Mouse (Mus musculus): ENCODE results near the gene Bub1b. TPM values are rescaled to one million over a fixed set of nuclear protein-coding genes. Genes with fewer than 3 reads are reported as not detected.
"Not testable (repeated sequence)": the region's sequence is repeated elsewhere in the genome, so short reads cannot be mapped to it uniquely, and the experiment has no call there.

Bub1b gene
- 125 and 133 TPM in 2 replicates for polyA plus RNA-seq (2014; fragmentation: Nextera tagmentation; extraction: Ambion mirVana)

DNA sequence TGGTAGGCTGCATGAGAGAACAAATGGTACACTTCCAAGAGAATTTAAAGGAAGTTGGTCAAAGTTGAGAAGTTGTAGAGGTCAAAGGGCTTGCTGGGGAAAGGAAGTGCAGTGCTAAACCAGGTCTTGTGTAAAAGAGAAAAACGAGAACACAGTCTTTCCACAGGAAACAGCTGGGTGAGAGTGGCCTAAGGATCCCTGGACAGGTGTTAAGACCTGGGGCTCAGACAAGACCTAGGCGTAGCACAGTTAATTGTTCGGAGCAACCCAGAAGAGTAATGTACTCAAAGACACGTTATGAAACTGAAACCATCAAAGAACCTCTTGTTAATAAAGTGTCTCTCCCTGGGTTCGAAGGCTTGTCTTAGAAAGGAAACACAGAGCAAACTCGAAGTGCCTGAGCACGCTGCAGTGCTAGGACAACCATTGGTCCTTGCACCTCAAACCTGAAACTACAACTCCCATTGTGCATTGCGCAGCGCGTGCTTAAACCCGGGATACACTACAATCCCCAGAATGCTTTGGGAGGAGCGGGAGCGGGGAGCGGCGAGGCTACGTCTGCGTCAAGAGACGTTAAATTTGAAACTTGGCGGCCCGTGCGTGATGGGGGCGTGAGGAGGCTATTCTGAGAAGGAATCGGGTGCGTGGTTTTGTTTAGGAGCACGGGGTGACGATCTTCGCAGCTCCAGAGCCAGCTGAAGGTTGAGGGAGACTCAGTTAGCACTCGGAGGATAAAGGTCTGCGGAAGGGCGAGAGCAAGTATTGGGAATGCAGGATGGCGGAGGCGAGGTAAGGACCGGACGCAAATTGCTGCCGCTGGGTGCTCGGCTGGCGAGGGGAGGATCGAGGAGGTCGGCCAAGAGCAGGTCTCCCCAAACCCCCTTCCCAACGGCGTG, at the start of gene Bub1b:
Bub1b (plus strand) TSS at position 539 of the 896 bp plus-strand sequence.
- Histone ChIP-seq H3K4me3 (ENCODE audit: low read depth, low read length) (peak within 1 kb of the TSS; percentile 78), H3K27ac (ENCODE audit: low read depth) (no peak within 1 kb of the TSS), H3K9me3 (ENCODE audit: low read depth, low read length) (no peaks in the 10 kb centered on the region), H3K4me2 (peak within 1 kb of the TSS; percentile 64), H3K27me3 (ENCODE audit: insufficient read depth, low read length) (no peaks in the 10 kb centered on the region), H3K9ac (peak within 1 kb of the TSS; percentile 53), H3K36me3 (ENCODE audit: insufficient read depth) (peaks cover 29% of the 10 kb centered on the region), H3K4me1 (ENCODE audit: insufficient read depth) (peaks cover 8% of the 10 kb centered on the region; the same call in 1 of the 2 replicates)
- 6% methylated on average over 41 of the region's 41 CpGs for WGBS
- ATAC-seq (ENCODE audit: insufficient read depth): peak; percentile 99
- no peak for TF ChIP-seq CTCF (IDR thresholded peaks at IDR 0.05; ENCODE audit: low read depth)
- DNase-seq: peak; percentile 98

DNA sequence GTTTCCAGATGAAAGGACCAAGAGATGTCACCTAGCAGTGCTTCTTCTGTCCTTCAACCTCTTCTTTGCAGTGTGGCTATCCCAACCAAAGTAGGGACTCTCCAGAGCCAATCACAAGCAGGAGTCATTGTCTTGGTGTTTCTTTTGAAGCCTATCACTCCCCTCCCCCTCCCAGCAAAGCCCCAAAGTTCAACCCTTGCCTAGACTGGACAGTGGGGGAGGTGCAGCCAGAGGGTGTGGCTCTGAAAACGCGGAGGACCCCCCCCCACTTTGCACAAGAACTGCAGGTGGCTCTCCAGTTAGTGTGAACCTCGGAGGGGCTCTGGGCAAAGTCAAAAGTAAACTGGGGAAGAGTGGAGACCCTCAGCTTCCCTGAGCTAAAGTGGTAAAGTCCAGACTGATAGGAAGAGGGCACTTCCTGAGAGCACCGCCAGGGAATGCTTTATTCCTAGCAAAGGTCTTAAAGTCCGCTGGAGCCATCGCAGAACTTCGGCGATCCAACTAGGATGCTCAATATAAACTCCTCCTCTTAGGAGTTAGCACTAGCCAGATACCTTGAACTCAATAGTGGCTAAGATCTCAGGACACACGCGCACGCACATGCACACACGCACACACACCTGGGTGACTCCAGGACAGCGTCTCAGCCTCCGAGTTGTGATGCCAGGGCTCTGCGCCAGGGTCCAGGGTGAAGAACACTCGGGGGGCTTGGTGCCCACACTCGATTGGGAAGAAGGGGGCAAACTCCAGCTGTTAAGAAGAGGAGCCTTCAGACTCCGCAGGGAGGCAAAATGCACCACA, 49.4 kb upstream of the Bub1b start:
- Histone ChIP-seq H3K27ac (ENCODE audit: low read depth) (0 out of 2 replicates have a peak overlapping the region, but pooled peaks have one; percentile 24), H3K27me3 (ENCODE audit: insufficient read depth, low read length) (no peaks in the 10 kb centered on the region), H3K4me1 (ENCODE audit: insufficient read depth) (peaks cover 48% of the 10 kb centered on the region), H3K36me3 (ENCODE audit: insufficient read depth) (no peaks in the 10 kb centered on the region), H3K4me2 (peak overlapping the region; percentile 94), H3K9me3 (ENCODE audit: low read depth, low read length) (no peaks in the 10 kb centered on the region), H3K9ac (peak overlapping the region; percentile 75), H3K4me3 (ENCODE audit: low read depth, low read length) (peak overlapping the region; percentile 83)
- DNase-seq: peak; percentile 63
- ATAC-seq (ENCODE audit: insufficient read depth): no peak
- TF ChIP-seq CTCF (IDR thresholded peaks at IDR 0.05; ENCODE audit: low read depth): peak; percentile 27
- under 1% methylated on average over 18 of the region's 18 CpGs for WGBS

DNA sequence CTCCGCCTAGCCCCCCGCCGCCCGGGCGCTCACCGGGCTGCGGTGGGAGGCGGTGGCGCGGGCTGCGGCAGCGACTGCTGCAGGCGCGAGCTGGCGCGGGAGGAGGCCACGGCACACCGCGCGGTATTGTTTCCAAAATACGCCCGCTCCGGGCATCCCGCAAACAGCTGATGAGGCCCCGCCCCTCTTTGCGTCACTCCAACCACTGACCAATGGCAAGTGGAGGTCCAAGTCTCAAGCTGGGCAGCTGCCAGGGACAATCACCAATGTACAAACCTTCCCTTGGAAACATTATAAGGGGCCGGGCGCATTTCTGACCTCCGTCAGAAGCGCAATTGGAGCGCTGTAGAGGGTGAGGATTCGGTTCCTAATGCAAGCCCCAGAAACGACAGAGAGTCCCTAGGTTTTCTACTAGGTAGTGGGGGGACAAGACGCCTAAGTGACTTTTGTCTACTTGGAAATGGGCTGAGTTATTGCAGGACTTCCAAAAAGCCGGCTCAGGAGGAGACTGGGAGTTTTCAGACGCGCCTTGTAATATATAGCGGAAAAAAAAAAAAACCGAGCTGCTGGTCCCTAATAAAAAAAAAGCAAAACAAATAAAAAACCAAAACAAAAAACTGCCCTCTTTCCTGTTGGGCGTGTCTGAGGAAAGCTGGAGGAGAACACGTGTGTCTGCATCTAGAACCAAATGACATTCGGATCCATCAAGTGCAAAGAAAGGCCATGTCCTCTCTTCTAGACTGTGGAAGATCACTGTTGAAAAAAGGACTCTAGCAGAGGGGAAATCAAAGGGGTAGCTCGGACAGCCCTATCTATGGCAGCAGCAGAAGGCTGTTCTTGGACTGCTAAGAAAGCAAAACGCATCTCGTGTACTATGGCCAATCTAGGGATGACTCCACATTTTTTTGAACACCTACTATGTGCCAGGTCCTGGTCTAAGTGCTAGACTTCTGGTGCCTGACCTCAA, 48.2 kb upstream of the Bub1b start, which contains the start of gene Bmf:
Bmf (minus strand) TSS at position 181 of the 967 bp plus-strand sequence.
- Histone ChIP-seq H3K36me3 (ENCODE audit: insufficient read depth) (no peaks in the 10 kb centered on the region), H3K27ac (ENCODE audit: low read depth) (peak within 1 kb of the TSS; percentile 76), H3K9me3 (ENCODE audit: low read depth, low read length) (no peaks in the 10 kb centered on the region), H3K4me1 (ENCODE audit: insufficient read depth) (peaks cover 39% of the 10 kb centered on the region), H3K4me3 (ENCODE audit: low read depth, low read length) (peak within 1 kb of the TSS; percentile 83), H3K4me2 (peak within 1 kb of the TSS; percentile 94), H3K9ac (peak within 1 kb of the TSS; percentile 75), H3K27me3 (ENCODE audit: insufficient read depth, low read length) (no peaks in the 10 kb centered on the region)
- DNase-seq: peak; percentile 100
- peak; percentile 82 for ATAC-seq (ENCODE audit: insufficient read depth)
- 1% methylated on average over 45 of the region's 45 CpGs for WGBS
- TF ChIP-seq CTCF (IDR thresholded peaks at IDR 0.05; ENCODE audit: low read depth): no peak

DNA sequence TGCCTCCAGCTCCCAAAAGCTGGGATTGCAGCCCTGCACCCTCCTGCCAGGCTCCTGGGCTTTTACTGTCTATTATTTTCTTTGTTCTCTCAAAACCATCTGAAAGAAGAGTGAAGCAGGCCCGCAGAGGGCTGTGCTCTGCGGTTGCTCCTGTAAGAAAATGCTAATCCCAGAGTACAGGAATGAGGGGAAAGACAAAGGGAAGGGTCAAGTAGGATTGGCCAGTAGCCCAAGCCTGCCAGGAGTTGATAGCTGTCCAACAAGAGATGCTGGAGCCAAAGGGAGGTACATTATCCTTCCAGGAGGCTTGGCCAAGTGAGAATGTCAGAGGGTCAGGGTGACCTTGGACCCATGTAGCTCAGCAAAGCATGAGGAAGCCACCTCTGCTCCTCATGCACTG, 46.4 kb upstream of the Bub1b start:
- Histone ChIP-seq H3K27ac (ENCODE audit: low read depth) (no peak overlapping the region), H3K27me3 (ENCODE audit: insufficient read depth, low read length) (no peaks in the 10 kb centered on the region), H3K4me3 (ENCODE audit: low read depth, low read length) (no peak overlapping the region), H3K36me3 (ENCODE audit: insufficient read depth) (no peaks in the 10 kb centered on the region), H3K4me2 (no peak overlapping the region), H3K9ac (no peak overlapping the region), H3K4me1 (ENCODE audit: insufficient read depth) (peaks cover 21% of the 10 kb centered on the region), H3K9me3 (ENCODE audit: low read depth, low read length) (no peaks in the 10 kb centered on the region)
- ATAC-seq (ENCODE audit: insufficient read depth) (no peak), DNase-seq (no peak)
- 68% methylated on average over 2 of the region's 2 CpGs for WGBS
- no peak for TF ChIP-seq CTCF (IDR thresholded peaks at IDR 0.05; ENCODE audit: low read depth)

DNA sequence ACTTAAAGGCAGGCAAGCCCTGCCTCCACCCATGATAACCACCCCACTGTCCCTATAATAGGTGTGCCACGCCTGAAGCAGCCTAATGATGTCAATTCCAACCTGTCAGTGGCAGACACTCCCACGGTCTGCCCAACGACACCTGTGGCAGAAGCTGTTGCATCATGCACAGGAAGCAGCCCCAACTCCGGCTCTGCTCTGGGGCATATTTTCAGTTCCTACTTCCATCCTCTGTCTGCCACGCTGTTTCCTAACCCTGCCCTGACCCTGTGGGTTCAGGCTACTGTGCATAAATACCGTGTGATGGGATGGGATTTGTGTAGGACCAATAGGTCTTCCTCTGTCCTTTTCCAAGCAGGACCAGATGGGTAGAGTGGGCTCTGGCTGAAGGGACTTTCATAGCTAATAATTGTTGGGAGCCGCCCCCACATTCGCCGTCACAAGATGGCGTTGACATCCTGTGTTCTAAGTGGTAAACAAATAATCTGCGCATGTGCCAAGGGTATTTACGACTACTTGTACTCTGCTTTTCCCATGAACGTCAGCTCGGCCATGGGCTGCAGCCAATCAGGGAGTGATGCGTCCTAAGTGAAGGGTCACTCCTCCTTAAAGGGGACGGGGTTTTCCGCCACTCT, 43.5 kb upstream of the Bub1b start:
- H3K36me3 ChIP-seq (ENCODE audit: insufficient read depth); H3K9me3 ChIP-seq (ENCODE audit: low read depth, low read length); H3K4me1 ChIP-seq (ENCODE audit: insufficient read depth); H3K27me3 ChIP-seq (ENCODE audit: insufficient read depth, low read length): not testable (repeated sequence)
- DNase-seq: peak; percentile 31
- peak overlapping the region; percentile 33 for H3K4me3 ChIP-seq (ENCODE audit: low read depth, low read length)
- 58% methylated on average over 15 of the region's 17 CpGs for WGBS
- H3K27ac ChIP-seq (ENCODE audit: low read depth): peak overlapping the region; percentile 63; the same call in 1 of the 2 replicates
- H3K4me2 ChIP-seq: peak overlapping the region; percentile 56
- peak; percentile 39 for ATAC-seq (ENCODE audit: insufficient read depth)
- H3K9ac ChIP-seq: peak overlapping the region; percentile 29

DNA sequence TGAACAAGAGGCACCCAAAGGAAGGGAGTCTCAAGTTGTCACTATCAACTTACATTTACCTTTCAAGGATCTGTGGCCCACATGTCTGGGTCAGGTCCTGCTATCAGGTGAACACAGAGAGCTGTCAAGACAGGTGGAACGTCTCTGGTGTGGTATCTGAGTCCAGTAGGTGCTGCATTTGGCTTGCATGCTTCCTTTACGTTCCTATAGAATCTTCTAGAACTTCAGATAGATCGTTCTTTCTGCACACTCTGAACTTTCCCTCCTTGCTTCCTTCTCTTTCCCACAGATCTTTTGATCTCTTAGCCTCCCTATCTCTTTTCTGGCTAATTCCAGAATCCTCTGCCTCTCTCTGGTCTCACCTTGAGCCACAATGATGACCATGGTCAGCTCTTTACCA, 39.6 kb upstream of the Bub1b start:
- Histone ChIP-seq H3K4me3 (ENCODE audit: low read depth, low read length) (no peak overlapping the region), H3K27me3 (ENCODE audit: insufficient read depth, low read length) (no peaks in the 10 kb centered on the region), H3K4me2 (no peak overlapping the region), H3K9me3 (ENCODE audit: low read depth, low read length) (no peaks in the 10 kb centered on the region), H3K4me1 (ENCODE audit: insufficient read depth) (no peaks in the 10 kb centered on the region; the same call in 1 of the 2 replicates), H3K27ac (ENCODE audit: low read depth) (no peak overlapping the region), H3K36me3 (ENCODE audit: insufficient read depth) (no peaks in the 10 kb centered on the region), H3K9ac (no peak overlapping the region)
- TF ChIP-seq CTCF (IDR thresholded peaks at IDR 0.05; ENCODE audit: low read depth): no peak
- ATAC-seq (ENCODE audit: insufficient read depth): no peak
- WGBS: 85% methylated on average over 3 of the region's 3 CpGs
- DNase-seq: no peak

Measured in lung, embryonic 14.5 days (tissue).